Mouse (Mus musculus) liver, adult (tissue): ENCODE measurements around the gene Rhbdd1.

Experiments
- GATA4 ChIP-seq: IDR thresholded peaks from 2 replicates; pipeline ENCODE4 v1.6.1; 2014; ENCODE audit warnings: mild to moderate bottlenecking, low read length; ENCODE audit not compliant: insufficient replicate concordance

The Rhbdd1 gene

GRCm38 (mm10) chr1:82288421-82288990, 27.7 kb upstream of the Rhbdd1 start:
- TF ChIP-seq GATA4: no peak

- no peak for TF ChIP-seq GATA4
These were observed 26.9 kb upstream of the Rhbdd1 start for GRCm38 (mm10) chr1:82289116-82289989.

GRCm38 (mm10) chr1:82289990-82290681, 26.1 kb upstream of the Rhbdd1 start:
- no peak for TF ChIP-seq GATA4

GRCm38 (mm10) chr1:82290723-82291150, 25.5 kb upstream of the Rhbdd1 start:
- no peak; the same call in 1 of the 2 replicates for TF ChIP-seq GATA4

GRCm38 (mm10) chr1:82291151-82291797, 25.0 kb upstream of the Rhbdd1 start, which contains the start of gene Irs1:
Gene Irs1, minus strand, starts transcription at chr1:82291416.
- no peak for TF ChIP-seq GATA4

- TF ChIP-seq GATA4: no peak
These were observed 24.1 kb upstream of the Rhbdd1 start for GRCm38 (mm10) chr1:82291930-82292712.

- TF ChIP-seq GATA4: no peak
These were observed 23.5 kb upstream of the Rhbdd1 start for GRCm38 (mm10) chr1:82292771-82293170.

GRCm38 (mm10) chr1:82294102-82294501, 22.1 kb upstream of the Rhbdd1 start:
- TF ChIP-seq GATA4: no peak

- TF ChIP-seq GATA4: no peak
These were observed 17.7 kb upstream of the Rhbdd1 start for GRCm38 (mm10) chr1:82298586-82298985.

- TF ChIP-seq GATA4: no peak
These were observed 11.8 kb upstream of the Rhbdd1 start for GRCm38 (mm10) chr1:82304483-82304882.

GRCm38 (mm10) chr1:82316746-82317126, 484 bp downstream of the Rhbdd1 start:
- TF ChIP-seq GATA4: no peak

GRCm38 (mm10) chr1:82320456-82320855, 4.2 kb downstream of the Rhbdd1 start:
- no peak for TF ChIP-seq GATA4

- TF ChIP-seq GATA4: no peak
These were observed 4.6 kb downstream of the Rhbdd1 start for GRCm38 (mm10) chr1:82320864-82321263.

- no peak for TF ChIP-seq GATA4
These were observed 5.2 kb downstream of the Rhbdd1 start for GRCm38 (mm10) chr1:82321441-82321840.

GRCm38 (mm10) chr1:82324131-82324785, 8.0 kb downstream of the Rhbdd1 start:
- no peak for TF ChIP-seq GATA4

GRCm38 (mm10) chr1:82326120-82326519, 9.9 kb downstream of the Rhbdd1 start:
- TF ChIP-seq GATA4: no peak
